Mouse (Mus musculus): ENCODE measurements around the gene Nudt17.

DNA sequence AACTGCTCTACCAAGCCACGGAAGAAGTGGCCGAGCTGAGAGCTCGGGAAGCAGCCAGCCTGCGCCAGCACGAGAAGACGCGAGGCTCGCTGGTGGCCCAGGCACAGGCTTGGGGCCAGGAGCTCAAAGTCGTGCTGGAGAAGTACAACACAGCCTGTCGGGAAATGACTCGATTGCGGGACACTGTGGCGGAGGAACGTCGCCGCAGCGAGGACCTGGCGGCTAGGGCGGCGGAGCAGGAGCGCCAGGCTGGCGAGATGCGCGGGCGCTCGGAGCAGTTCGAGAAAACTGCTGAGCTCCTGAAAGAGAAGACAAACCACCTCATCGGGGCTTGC lies 23.6 kb downstream of the Nudt17 start:
- TF ChIP-seq CTCF (IDR thresholded peaks at IDR 0.05; ENCODE audit: insufficient read depth, low read depth, low read length) (no peak), POLR2A (IDR thresholded peaks at IDR 0.05; ENCODE audit: insufficient read depth, low read depth, low read length) (no peak)

All from olfactory bulb, adult 2 months (tissue).